Mouse (Mus musculus) brain, embryonic 14.5 days (tissue): ENCODE measurements around the gene Esrra. TPM values are rescaled to one million over a fixed set of nuclear protein-coding genes. Genes with fewer than 3 reads are reported as not detected.

Source experiments
- DNase-seq: peaks from one replicate; pipeline ENCODE4 v3.0.0-alpha.2; 2011; ENCODE audit warnings: low read depth
- CTCF ChIP-seq: fragments of 200-500 bp; IDR thresholded peaks from 2 replicates; pipeline ENCODE4 v1.5.1; 2012; ENCODE audit warnings: inconsistent platforms, mild to moderate bottlenecking, moderate library complexity, borderline replicate concordance; ENCODE audit not compliant: insufficient read depth, insufficient read length; ENCODE audit errors: extremely low read depth
- POLR2A ChIP-seq: fragments of 200-500 bp; IDR thresholded peaks from 2 replicates; pipeline ENCODE4 v1.6.1; 2012; ENCODE audit warnings: mild to moderate bottlenecking, inconsistent platforms, borderline replicate concordance; ENCODE audit not compliant: poor library complexity, insufficient read depth, insufficient read length, severe bottlenecking; ENCODE audit errors: extremely low read depth
- polyA plus RNA-seq: library from polyadenylated mRNA; depleted of rRNA; stranded (reverse); fragments of >200 nt; gene quantifications from 2 replicates; pipeline ENCODE4 v1.2.3, GENCODE M21; 2012

The Esrra gene
- polyA plus RNA-seq, 1 experiment, result 35.5 TPM

DNA sequence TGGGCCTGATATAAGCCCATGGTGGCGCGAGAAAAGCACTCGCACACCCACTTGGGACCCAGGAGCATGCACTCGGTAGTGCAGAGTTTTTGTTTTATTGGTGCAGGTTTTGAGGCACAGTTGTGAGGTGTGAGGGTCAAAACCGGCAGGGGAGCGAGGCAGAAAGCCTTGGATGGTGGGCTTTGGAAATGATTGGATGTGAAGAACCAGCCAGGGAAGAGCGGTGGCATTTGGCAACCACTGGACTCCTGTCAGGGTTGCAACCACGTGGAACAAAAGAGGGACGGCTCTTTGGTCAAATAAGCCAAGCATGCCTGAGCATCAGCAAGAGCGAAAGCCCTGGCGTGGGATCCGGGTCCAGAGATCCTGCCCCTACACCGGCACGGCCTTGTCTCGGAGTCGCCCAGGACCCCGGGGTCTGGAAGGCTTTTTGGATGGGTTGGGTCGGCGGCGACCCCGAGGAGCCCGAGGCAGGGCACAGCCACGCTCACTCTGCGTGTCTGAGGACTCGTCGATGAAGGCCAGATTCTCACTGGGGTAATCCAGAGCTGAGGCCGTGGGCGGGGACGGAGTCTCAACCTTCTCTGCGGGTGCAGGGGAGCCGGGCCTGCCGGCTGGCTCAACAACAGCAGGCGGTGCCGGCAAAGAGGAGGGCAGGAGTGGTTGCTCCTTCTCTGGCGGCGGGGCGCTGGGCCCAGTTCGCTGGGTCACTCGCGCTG is 4.2 kb upstream of the Esrra start:
- no peak for DNase-seq
- TF ChIP-seq POLR2A, result no peak

DNA sequence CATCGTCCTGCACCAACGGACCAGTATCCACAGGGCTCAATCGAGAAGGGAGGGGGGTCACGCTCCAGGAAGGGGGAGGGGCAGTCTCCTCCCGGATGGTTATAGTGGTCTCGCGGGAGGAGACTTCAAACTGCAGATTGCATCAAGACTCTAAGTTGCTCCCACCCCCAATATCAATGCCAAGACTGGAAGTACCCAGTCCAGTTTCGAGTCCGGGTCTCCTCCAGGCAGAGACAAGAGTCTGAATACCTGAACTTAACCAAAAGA is 3.6 kb upstream of the Esrra start, which contains the start of gene Catsperz:
Catsperz (minus strand) TSS at position 74 of the 267 bp plus-strand sequence.
- no peak for TF ChIP-seq POLR2A
- TF ChIP-seq CTCF, result no peak
- no peak for DNase-seq

GRCm38 (mm10) chr19:6924461-6925306 is 3.1 kb upstream of the Esrra start:
- DNase-seq, result peak; percentile 85
- TF ChIP-seq POLR2A (no peak), CTCF (peak; percentile 85)

- no peak for TF ChIP-seq POLR2A
- TF ChIP-seq CTCF, result no peak
- DNase-seq, result no peak
Observed at GRCm38 (mm10) chr19:6922901-6923735, 1.5 kb upstream of the Esrra start.

GRCm38 (mm10) chr19:6920741-6921636 is 624 bp downstream of the Esrra start:
- peak; percentile 60 for DNase-seq

GRCm38 (mm10) chr19:6919876-6920740 is 1.5 kb downstream of the Esrra start:
- no peak for TF ChIP-seq CTCF
- TF ChIP-seq POLR2A, result no peak
- DNase-seq, result peak; percentile 42

More at GRCm38 (mm10) chr19:6920741-6921636, 624 bp downstream of the Esrra start:
- no peak for TF ChIP-seq CTCF
- no peak for TF ChIP-seq POLR2A

DNA sequence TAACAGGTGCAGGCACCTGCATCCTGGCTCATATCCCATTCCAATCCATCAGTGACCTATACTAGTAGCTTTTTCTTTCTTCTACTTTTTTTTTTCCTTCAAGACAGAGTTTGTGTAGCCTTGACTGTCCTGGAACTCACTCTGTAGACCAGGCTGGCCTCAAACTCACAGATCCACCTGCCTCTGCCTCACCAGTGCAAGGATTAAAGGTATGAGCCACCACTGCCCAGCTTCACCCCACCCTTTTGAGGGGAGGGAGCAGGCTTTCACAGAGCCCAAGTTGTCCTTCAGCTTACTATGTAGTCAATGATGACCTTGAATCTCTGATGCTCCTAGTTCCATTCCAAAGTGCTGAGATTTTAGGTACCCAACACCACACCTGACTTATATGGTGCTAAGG is 2.2 kb downstream of the Esrra start:
- TF ChIP-seq POLR2A (no peak), CTCF (no peak)
- DNase-seq, result no peak

GRCm38 (mm10) chr19:6918321-6918720 is 3.3 kb downstream of the Esrra start:
- no peak for DNase-seq
- no peak for TF ChIP-seq CTCF
- TF ChIP-seq POLR2A, result no peak

DNA sequence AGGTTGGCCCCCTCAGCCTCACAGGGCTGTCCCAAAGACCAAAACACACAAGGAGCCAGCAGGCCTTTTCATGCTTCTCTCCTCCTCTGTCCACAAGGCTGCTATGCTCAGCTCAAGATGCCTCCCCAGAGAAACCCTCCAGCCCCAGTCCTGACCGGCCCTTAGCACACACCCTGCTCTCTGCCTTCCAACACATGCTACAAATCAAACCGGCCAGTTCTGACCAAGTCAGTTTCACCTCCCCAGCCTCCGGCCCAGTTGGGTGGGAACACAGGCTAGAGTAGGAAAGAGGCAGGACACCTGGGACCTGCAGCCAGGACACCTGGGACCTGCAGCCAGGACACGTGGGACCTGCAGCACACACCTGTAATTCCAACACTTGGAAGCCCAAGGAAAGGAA is 5.1 kb downstream of the Esrra start:
- no peak for DNase-seq
- TF ChIP-seq POLR2A, result no peak
- TF ChIP-seq CTCF, result no peak

GRCm38 (mm10) chr19:6915276-6915675 is 6.3 kb downstream of the Esrra start:
- no peak for DNase-seq
- TF ChIP-seq POLR2A, result no peak
- TF ChIP-seq CTCF, result no peak

- no peak for DNase-seq
- TF ChIP-seq CTCF, result no peak
- no peak for TF ChIP-seq POLR2A
Observed at GRCm38 (mm10) chr19:6914540-6914939, 7.1 kb downstream of the Esrra start.
